Mouse (Mus musculus) kidney, postnatal 36 days (tissue): ENCODE results near the gene Il34.

Experiments used
- DNase-seq, 2 experiments: peaks; one replicate each; pipeline ENCODE4 v3.0.0; 2021 to 2022; ENCODE audit warnings: mixed read lengths in 2 of 2

The Il34 gene

GRCm38 (mm10) chr8:110731346-110731859 lies 74.3 kb downstream of the Il34 start:
- no peak for DNase-seq

DNA sequence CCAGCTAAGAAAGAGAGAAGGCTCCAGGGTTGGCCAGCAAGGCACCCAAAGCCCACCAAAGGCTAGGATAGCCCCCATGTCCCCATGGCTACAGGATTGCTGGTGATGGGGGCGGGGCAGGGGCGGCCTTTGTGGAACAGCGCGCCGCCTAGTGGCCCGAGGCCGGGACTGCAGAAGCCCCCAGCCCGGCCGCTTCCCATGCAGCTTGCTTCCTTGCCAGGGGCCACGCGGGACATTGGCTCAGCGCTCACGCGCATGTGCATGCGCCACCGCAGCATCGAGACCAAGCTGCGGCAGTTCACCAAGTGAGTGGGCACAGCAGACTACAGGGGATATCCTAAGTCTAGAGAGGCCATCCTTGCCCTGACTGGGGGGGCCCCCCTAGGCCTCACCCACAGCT lies 78.8 kb downstream of the Il34 start:
- DNase-seq, result peak; percentile 33 to 85

GRCm38 (mm10) chr8:110725084-110725838 lies 80.5 kb downstream of the Il34 start:
- DNase-seq, result peak in 1 of 2 experiments; percentile 22

DNA sequence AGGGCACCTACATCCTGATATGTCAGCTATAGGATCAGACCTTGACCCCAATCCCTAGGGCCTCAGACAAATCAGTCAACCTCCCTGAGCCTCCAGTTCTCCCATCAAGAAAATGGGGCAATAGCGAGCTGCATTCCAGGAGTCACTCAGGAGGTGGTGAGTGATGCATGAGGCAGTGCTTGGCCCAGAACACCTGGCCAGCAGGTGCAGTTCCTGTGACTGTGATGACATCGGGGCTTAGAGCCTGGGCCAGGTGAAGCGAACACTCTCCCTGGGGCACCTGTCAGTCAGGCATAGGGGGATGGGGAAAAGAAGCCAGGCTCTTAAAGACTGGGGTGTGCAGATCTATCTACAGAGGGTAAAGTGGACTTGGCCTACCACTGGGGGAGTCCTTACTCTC lies 81.2 kb downstream of the Il34 start:
- DNase-seq, result no peak

DNA sequence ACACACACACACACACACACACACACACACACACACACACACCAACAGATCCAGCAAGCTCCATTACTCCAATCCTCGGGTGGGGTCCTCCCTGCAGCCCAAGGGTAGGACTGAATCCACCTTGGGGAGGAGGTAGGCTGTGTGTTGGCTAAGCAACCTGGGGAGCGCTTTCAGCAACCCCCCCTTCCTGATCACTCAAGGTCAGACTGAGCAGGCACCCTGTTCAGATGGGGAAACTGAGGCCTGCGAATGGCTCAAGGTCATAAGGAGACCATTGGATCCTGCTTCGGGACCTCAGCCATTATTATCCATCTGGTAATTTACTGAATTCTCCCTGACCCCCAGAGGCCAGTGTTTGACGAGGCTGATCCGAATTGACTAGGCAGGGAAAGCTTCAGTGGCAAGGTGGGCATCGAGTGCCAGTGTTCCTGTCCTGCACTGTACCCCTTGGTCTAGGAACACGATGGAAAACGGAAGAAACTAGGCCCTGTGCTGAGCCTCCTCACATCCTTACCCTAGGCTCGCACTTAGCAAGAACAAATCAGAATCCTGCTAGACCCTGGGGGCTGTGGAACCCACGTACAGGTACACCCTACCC lies 83.2 kb downstream of the Il34 start:
- DNase-seq, result no peak

GRCm38 (mm10) chr8:110721606-110722413 lies 83.9 kb downstream of the Il34 start:
- peak; percentile 18 to 66 for DNase-seq

- DNase-seq, result peak; percentile 77 to 87
Observed at GRCm38 (mm10) chr8:110720685-110721598, 84.8 kb downstream of the Il34 start, which contains the start of gene Mtss1l. TSS of gene Mtss1l (plus strand) at chr8:110721476.

- no peak for DNase-seq
Observed at GRCm38 (mm10) chr8:110719898-110720653, 85.6 kb downstream of the Il34 start.

- peak; percentile 59 to 74 for DNase-seq
Observed at GRCm38 (mm10) chr8:110718969-110719670, 86.6 kb downstream of the Il34 start.

DNA sequence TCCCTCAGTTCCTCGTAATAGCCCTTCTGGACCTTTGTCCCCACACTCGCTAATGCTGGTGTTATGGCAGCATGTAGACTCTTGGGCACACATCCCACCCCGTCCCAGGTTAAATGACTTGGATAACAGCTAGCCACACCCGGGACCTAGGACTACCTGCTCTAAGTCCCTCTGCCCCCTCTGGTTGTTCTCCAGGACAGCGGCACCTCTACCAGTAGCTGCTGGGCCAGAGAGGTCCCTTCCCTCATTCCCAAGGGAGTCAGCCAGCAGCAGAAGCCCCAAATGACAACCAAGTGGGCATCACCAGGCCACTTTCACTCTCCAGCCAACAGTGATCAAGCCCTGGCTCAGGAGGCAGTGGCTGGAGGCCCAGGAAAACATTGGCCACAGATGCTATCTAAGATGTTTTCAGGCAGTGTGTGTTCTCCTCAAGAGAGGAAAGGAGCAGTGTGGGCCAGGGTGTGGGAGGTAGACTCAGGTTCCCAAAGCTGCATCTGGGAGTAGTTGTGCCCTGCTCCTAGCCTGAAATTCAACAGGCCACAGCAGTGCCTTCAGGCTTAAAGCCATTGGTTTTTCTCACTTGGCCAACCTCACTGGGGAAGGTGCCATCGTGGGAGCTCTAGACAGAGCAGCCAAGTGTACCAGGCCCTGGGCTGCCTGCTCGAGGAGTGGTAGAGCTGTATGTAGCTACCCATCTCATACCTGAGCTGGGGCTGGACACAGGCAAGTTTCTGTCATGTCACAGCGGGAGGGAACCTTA lies 87.3 kb downstream of the Il34 start:
- no peak for DNase-seq

- DNase-seq, result no peak
Observed at GRCm38 (mm10) chr8:110717131-110717530, 88.6 kb downstream of the Il34 start.

GRCm38 (mm10) chr8:110716075-110716474 lies 89.6 kb downstream of the Il34 start:
- DNase-seq, result peak; percentile 56 to 83

GRCm38 (mm10) chr8:110714827-110715519 lies 90.8 kb downstream of the Il34 start:
- DNase-seq, result no peak

DNA sequence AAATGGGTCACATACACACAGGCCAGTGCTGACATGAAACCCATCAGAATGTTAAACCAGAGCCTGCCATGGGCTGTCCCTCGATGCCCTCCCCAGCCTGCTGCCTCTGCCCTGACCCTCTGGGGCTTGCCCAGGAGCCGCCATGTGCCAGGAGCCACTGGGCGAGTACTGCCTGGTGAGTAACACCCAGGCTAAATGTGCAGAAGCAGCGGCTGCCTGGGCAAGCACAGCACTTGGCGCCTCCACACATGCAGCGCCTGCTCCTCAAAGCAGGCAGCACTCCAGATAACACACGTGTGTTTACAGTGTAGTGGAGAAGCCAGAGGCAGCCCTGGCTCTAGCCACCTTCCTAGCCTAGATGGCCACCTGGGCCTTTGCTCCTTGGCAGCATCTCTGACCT lies 92.7 kb downstream of the Il34 start:
- no peak for DNase-seq

GRCm38 (mm10) chr8:110711271-110711934 lies 94.3 kb downstream of the Il34 start:
- peak; percentile 65 to 78 for DNase-seq

DNA sequence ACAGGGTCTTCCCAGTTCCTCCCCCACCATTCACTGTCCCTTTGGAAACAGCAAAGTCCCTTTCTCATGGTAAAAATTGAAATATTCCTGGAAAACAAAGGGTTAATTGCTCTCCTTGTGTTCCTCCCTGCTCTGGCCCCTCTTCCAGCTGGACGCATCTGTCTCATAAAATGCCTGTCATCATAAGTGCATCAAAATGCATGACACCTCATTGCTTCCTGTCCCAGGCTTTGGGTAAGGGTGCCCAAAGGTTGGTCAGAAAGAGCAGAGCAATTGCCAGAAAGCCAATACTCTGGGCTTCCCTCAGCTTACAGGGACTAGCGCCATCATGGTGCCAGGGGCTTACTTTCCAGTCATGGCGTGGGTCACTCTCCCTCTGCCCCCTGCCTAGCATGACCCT lies 95.1 kb downstream of the Il34 start:
- DNase-seq, result no peak

DNA sequence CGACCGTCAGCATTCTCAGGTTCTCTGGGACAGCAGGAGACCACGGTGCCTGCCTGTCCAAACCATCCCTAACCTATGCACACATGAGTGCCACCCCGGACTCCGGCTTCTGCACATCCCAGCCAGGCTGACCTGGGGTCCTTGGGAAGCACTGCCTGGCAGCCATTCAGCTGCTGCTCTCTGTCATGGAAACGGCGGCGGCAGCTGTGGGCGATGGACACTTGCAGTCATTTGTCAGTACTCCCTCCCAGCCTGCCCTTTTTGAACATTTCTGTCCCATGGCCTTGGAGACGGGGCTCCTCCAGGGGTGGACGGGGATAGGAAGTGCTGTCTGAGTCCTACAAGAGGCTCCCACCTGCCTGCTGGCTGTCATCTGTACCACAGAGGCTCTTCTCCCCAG lies 97.3 kb downstream of the Il34 start:
- DNase-seq, result no peak

DNA sequence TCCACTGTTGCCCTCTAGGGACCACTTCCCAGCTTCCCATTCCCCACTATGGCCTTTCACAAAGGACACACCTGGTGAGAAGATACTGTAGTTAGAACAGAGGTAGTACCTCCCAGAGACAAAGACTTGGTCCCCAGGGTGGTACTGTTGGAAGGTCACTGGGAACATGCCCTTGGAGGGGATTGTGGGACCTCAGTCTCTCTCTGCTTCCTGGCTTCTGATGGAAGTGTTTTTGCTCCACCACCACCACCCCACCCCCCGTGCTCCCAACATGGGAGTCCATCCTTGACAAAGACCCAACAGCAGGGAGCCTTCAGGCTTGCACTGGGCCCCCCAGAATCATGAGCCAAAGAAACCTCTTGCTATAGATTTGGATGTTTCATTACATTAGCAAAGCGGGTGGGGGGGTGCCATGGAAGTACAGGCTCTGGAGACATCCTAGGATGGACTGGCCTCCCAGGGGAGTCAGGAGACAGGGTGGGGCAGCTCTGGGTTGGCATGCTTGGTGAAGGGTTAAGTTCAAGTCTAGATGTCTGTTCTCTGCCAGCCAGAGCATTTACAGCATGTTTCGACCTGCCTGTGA lies 99.3 kb downstream of the Il34 start:
- DNase-seq, result no peak
